Mouse (Mus musculus): ENCODE data around the gene Naaladl2.
A peak's percentile ranks its signal among the peaks of the same experiment; 100 is the strongest.

The Naaladl2 gene

GRCm38 (mm10) chr3:24938507-24939182 lies 205.4 kb downstream of the Naaladl2 start:
- DNase-seq = no peak

DNA sequence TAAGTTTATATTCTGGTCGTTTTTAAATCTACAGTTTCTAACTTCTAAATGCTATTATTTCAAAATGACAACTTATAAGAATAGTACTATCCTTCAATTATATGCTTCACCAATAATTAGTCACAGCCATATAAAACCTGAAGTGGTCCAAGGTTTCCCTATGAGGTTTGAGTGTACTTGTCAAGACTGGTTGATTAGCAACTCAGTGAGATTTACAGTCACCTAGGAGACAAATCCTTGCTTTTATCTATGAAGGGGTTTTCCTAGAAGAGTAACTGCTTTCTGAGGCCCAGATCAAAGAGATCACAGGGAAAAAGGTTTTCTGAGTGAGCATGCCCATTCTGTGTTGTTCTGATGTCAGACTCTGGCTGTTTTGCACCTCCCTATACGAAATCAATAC lies 222.2 kb downstream of the Naaladl2 start:
- DNase-seq = no peak

DNA sequence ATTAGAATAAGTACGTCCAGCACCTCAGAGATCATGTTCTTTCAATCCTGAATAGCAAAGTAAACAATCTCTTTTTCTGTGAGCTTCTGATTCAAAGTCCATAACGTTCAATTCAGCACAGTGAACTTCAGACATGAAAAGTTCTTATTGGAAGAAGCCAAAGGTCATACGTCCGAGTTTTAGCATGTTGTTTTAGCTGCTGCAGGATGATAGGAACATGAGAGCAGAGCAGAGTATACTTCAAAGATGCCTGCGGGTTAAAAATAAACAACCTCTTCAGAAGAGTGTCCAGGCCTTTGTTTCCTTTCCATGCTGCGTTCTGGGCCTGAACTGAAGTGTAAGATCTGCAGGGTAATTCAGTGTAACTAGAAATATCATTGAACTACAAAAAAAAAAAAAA lies 222.7 kb downstream of the Naaladl2 start:
- DNase-seq = no peak

DNA sequence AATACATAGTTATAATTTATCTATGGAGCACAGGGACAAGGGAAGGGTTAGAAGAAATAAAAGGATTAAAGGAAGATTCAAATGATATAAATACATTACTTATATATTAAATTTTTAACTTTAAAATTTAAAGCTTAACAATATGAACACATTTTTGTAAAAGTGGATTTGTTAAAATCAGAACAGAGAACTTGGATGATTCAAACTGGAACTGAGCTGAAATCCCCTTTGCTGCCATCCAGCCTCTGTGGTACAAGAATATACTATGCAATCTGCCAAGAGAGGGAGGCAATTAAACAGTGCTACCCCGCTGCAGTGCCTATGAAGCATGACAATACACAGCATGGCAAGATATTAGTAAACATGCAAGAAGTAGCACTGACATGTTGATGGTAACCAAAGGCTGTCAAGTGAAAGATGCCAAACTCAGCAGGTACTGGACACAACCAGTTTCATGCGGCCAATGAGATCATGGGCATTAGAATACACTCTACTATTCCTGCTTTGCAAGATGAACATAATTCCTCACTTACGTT lies 238.6 kb downstream of the Naaladl2 start:
- DNase-seq = peak; percentile 3 to 21

- no peak for DNase-seq
Measured at GRCm38 (mm10) chr3:24888801-24889200, 255.3 kb downstream of the Naaladl2 start.

GRCm38 (mm10) chr3:24872254-24872653 lies 271.8 kb downstream of the Naaladl2 start:
- no peak for DNase-seq

GRCm38 (mm10) chr3:24852936-24853335 lies 291.1 kb downstream of the Naaladl2 start:
- DNase-seq = no peak

- no peak for DNase-seq
Measured at GRCm38 (mm10) chr3:24796739-24797138, 347.3 kb downstream of the Naaladl2 start.

DNA sequence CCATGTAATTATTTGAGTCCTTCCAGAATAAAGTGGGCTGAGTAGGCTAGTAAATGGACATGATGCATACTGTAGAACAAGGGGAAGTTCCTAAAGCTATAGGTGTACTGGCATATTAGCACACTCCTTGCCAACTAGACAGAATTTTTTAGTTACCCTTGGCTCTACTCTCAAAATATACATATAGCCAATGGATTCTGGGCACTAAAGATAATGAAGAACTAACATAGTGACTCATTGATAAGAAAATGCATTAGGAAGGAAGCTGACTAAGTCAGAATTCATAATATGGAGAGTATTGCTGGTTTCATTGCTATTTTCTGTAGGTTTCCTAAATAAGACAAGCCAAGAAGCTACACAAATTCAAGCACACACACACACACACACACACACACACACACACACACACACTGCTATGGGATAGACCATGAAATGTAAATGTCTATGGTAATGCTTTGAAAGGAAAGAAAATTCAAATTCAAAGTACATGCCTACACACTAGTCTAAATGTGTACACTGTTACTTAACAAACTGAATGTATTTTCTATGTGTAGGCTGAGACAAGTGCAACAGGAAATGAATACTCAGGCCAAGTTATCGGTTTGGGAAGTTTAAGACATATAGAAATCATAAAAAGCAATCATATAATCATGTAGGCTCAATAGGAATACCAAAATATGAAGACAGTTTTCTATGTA lies 356.5 kb downstream of the Naaladl2 start:
- DNase-seq = no peak

DNA sequence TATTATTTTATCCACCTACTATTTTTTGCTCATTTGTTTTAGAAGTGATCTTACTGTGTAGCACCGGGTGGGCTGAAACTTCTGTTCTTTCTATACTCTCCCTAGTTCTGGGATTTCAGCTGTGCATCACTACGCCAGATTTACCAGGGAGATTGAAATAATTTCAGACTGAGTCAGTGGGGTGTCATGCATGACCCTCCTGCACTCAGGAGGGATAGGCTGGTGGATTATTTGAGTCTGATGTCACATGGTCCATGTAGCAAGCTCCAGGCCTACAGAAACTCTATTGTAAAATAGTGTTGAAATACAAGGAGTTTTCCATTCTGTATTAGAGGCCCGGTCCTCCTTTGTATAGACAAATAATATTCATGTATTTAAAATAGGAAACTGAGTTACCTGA lies 360.0 kb downstream of the Naaladl2 start:
- no peak for DNase-seq

DNA sequence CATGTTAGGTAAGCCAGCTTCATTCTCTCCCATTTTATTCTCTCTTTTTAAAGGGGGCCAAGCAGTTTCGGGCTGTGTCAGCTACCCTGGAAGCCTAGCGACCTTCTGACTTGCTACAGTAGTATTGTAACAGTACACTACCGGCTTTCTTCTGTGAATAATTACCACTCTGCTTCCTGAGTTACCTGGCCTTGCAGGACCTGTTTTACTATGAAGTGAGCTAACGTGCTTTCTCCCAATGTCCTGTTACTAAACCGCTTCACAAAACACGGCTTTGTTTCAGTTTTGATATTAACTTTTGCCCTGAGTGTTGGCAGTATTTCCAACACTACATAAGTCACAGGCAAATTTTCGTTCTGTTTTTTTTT lies 360.6 kb downstream of the Naaladl2 start:
- no peak for DNase-seq

- DNase-seq = no peak
Measured at GRCm38 (mm10) chr3:24782784-24783461, 361.1 kb downstream of the Naaladl2 start.

- DNase-seq = no peak
Measured at GRCm38 (mm10) chr3:24781687-24782086, 362.4 kb downstream of the Naaladl2 start.

GRCm38 (mm10) chr3:24778416-24778815 lies 365.6 kb downstream of the Naaladl2 start:
- DNase-seq = no peak

- no peak for DNase-seq
Measured at GRCm38 (mm10) chr3:24749055-24749454, 395.0 kb downstream of the Naaladl2 start.

- no peak for DNase-seq
Measured at GRCm38 (mm10) chr3:24747182-24747856, 396.7 kb downstream of the Naaladl2 start.

DNA sequence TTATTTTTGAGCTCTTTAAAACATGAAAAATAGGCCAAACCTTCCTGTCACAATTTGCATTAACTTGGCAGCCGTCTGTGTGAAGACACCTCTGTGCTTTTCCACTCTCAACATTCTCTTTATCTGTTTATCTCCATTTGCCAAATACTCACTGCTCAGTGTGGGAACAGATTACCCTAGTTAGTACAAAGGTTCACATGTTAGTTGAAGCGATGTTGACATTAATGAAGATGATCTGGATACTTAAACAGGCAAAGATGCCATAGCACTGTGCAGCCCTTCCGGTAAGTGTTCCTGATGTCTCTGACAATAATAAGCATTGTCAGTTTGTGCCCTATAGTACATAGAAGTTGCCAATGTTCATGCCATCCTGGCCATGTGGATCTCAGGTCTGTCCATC lies 400.1 kb downstream of the Naaladl2 start:
- DNase-seq = no peak

- no peak for DNase-seq
Measured at GRCm38 (mm10) chr3:24719181-24719749, 424.8 kb downstream of the Naaladl2 start.

GRCm38 (mm10) chr3:24714770-24715169 lies 429.3 kb downstream of the Naaladl2 start:
- no peak for DNase-seq

DNA sequence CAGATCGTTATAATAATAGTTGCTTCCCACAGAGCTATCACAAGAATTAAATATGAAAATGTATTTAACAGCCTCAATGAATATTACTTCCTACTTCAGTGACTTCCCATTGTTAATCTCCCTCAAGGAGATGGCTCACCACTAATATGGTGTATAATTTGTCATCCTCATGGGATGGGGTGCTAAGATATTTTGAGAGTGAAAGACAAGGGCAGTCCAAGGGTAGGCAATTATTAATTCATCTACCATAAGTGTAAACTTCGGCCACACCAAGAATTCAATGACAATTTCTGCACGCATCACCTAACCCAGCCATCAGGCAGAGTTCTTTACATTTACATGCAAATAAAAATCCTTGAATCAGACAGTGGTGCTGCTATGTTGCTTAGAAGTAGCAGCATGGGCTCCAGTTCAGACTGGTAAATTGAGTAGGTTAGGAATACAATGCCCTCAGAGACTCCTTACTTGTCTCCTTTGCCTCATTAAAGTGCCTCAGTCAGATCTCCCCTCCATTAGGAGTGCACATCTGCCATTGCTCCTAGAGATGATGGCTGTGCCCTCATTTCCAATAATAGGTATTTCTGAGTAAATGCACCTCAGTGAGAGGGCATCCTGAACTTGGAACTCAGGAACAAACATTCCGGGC lies 438.2 kb downstream of the Naaladl2 start:
- no peak for DNase-seq

DNA sequence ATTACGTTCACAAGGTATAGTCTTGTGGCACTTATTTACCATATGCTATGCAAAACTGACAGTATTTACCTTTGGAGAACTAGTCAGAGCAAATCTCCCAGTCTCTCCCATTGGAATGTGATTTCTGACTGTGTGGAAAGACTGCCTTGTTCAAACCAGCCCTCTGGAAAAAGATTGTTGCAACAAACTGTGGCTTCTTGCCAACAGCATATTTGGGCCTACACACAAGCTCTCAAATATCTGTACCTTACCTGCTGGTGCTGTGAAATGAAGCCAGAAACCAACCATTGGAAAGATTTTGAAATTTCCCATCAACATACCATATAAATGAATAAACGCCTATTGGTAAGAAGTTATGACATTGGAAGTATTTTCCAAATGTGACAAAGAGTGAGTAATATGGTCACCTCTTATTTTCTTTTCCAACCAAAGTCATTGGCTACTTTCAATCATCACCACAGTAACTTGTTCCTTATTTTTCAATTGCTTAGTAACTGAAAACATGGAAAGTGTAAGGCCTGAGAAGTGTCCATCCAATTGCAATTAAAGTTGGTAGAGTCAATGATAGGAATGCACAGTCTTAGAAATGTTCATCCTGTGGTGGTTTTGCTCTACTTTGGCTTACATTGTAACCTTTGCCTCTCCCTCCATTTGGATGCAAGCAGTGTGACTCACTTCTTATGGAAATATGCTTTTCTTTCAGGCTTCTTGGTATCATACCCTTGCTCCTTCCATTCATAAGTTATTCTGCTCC lies 453.7 kb downstream of the Naaladl2 start:
- no peak for DNase-seq

DNA sequence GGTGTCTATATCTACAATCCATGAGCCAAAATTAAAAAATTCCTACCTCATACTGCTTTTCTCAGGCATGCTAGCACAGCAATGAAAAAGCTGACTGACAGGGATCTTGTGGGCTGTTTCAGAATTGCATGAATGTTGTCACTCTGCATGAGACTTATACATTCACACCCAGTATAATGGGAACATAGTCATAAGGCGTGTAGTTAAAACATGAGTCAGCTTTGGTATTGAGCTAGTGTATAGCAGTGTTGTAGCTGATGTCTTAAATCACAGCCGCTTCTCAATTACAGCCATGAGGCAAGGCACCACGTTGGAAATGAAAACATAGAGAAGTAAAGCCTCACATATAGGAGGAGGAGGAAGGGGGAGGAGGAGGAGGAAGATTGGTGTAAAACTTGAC lies 473.6 kb downstream of the Naaladl2 start:
- no peak for DNase-seq
